Mouse (Mus musculus) thymus, adult 2 months (tissue): ENCODE data around the gene Prpf18.

Experiments used
- CTCF ChIP-seq: fragments of 200-500 bp; IDR thresholded peaks from 2 replicates; pipeline ENCODE4 v1.5.1; 2012; ENCODE audit warnings: mild to moderate bottlenecking, control low read depth, low read length, moderate library complexity, borderline replicate concordance; ENCODE audit not compliant: control insufficient read depth, poor library complexity, insufficient read depth; ENCODE audit errors: extremely low read depth
- POLR2A ChIP-seq: fragments of 200-500 bp; IDR thresholded peaks from 2 replicates; pipeline ENCODE4 v1.6.1; 2012; ENCODE audit warnings: mild to moderate bottlenecking, low read length, control low read depth, moderate library complexity; ENCODE audit not compliant: control insufficient read depth, poor library complexity, insufficient read depth; ENCODE audit errors: extremely low read depth

DNA sequence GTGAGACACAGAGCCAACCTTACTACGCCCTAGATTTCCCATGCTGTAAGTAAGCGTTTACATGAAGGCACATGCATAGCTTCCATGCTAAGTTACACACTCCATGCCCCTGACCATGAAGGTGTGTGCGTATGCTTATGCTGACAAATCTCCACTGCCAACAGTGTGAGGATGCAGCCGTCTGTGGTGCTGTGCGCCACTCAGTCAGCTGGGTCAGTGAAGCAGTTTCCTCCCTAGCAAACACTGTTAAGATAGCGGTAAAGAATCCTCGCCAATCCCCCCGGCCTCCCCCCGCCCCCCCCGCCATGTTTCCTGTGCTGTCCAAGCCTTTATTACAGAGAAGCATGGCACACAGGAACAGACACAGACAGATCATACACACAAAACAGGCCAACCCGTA is 22.4 kb downstream of the Prpf18 start:
- TF ChIP-seq CTCF, result no peak
- TF ChIP-seq POLR2A, result no peak
